Mouse (Mus musculus) liver, postnatal 0 days (tissue): ENCODE measurements around the gene Dhx29.

Source experiments
- CTCF ChIP-seq: sonication (generic); IDR thresholded peaks from 2 replicates; pipeline ENCODE4 v1.5.1; 2016; ENCODE audit warnings: antibody characterized with exemption, low read depth
- EP300 ChIP-seq: IDR thresholded peaks from 2 replicates; pipeline ENCODE4 v1.6.1; 2016; ENCODE audit warnings: antibody characterized with exemption, low read depth, mild to moderate bottlenecking

- TF ChIP-seq CTCF (no peak), EP300 (no peak)
These were observed 25.1 kb upstream of the Dhx29 start for GRCm38 (mm10) chr13:112902176-112902575.
